Mouse (Mus musculus): ENCODE results near the gene Sgf29.

DNA sequence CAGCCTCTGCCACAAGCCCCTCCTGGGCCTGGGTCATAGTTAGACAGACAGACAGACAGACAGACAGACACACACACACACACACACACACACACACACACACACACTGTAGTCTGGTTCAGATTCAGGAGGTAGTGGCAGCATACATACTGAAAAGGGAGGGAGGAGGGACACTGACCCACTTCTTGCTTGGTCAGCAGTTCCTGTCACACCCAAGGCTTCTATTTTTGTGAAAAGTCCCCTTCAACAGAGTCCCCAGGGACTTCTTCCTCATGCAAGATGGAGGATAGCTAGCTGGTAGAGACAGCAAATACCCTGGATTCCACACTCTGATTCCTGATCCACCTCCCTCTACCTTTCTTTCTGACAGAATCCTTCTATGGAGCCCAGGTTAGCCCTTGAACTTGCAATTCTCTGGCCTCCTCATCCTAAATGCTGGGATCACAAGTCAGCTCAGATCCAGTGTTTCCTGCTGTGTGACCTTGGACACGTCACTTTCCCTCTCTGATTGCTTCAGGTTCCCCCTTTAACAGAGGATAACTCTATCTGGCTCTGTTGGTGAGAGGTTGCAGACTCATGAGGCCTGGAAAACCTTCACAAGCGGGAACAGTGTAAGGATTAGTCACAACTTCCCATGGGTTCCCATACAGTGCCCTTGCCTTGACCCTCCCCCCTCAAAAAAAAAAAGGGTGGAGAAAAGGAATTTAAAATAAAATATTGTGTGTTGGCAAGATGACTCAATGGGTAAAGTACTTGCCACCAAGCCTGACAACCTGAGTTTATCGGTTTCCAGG lies 23.1 kb upstream of the Sgf29 start:
- TF ChIP-seq CTCF (IDR thresholded peaks at IDR 0.05) (no peak), EP300 (IDR thresholded peaks at IDR 0.05) (no peak)
